Mouse (Mus musculus): ENCODE results near the gene Spata20. TPM values are rescaled to one million over a fixed set of nuclear protein-coding genes. Genes with fewer than 3 reads are reported as not detected.

Gene Spata20
- 0.05 and 0.19 TPM in 2 replicates for polyA plus RNA-seq (2015; fragmentation: Nextera tagmentation; extraction: Ambion mirVana)

DNA sequence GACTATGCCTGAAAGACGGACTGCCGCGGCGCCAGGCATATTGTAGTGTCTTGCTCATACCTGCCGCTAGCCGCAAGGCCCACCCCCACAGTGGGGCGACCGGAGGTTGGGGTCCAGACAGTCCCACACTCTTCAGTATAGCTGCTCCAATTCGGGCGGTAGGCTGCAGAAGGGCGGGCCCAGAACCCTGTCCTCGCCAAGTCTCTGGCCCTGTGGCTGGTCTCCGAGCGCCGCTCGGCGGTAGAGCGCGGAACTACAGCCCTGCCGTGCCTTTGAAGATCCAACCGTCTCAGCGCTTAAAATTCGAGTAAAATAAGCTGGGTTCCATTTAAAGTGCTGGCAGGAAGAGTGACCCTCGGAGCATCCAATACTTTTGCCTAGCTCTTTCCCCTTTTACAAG, at the start of gene Spata20:
Gene Spata20 (minus strand): TSS at position 179 of the 400 bp plus-strand sequence.
- Histone ChIP-seq H3K4me3 (replicated peaks) (peak within 1 kb of the TSS; percentile 19; the same call in 1 of the 2 replicates), H3K4me1 (peaks cover 26% of the 10 kb centered on the region), H3K9ac (no peak within 1 kb of the TSS), H3K27ac (no peak within 1 kb of the TSS), H3K4me2 (peak within 1 kb of the TSS; percentile 52), H3K27me3 (peaks cover 40% of the 10 kb centered on the region), H3K9me3 (replicated peaks) (no peaks in the 10 kb centered on the region), H3K36me3 (no peaks in the 10 kb centered on the region)
- 3% methylated on average over 24 of the region's 24 CpGs for WGBS
- ATAC-seq (replicated peaks; ENCODE audit: low FRiP score), result peak; percentile 70

DNA sequence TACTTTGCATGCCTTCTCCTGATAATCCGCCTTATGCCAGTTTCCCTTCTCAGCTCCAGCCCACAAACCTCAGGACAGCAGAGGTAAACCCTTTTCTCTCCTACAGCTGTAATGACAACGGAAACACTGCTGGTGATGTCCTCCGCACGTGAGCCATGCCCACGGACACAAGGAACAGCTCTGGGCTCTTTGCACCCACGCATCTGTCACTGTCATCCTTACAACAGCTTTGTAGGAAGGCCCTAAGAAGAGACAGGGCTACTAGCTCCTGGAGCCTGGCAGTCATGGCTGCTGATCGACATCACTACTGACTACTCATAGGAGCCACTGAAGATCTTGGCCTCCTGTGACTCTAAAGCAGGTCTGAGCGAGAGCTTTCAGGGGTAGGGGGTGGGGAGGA, 47.2 kb upstream of the Spata20 start:
- no peaks in the 10 kb centered on the region for H3K9me3 ChIP-seq (replicated peaks)
- H3K36me3 ChIP-seq, result no peaks in the 10 kb centered on the region
- H3K27ac ChIP-seq, result no peak overlapping the region
- H3K9ac ChIP-seq, result no peak overlapping the region
- no peak for ATAC-seq (replicated peaks; ENCODE audit: low FRiP score)
- peaks cover 11% of the 10 kb centered on the region for H3K4me1 ChIP-seq
- WGBS, result 72% methylated on average over 8 of the region's 8 CpGs
- no peak overlapping the region for H3K4me3 ChIP-seq (replicated peaks)
- no peak overlapping the region for H3K4me2 ChIP-seq
- H3K27me3 ChIP-seq, result no peaks in the 10 kb centered on the region

DNA sequence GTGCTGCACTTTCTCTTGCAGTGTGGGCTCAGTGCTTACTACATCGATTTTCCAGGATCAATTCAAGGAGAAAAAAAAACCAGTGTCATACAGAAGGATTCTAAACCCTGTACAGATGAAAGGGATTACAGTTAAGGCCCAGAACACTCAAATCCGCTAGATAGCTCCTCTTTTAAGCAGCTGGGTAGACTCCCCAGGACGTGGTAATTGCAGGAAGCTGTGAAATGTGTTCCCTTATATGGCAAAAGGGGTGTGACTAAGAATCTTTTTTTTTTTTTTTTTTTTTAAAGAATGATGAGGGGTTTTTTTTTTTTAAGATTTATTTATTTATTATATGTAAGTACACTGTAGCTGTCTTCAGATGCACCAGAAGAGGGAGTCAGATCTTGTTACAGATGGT, 42.9 kb upstream of the Spata20 start:
- H3K27me3 ChIP-seq, result no peaks in the 10 kb centered on the region
- H3K4me3 ChIP-seq (replicated peaks), result no peak overlapping the region

DNA sequence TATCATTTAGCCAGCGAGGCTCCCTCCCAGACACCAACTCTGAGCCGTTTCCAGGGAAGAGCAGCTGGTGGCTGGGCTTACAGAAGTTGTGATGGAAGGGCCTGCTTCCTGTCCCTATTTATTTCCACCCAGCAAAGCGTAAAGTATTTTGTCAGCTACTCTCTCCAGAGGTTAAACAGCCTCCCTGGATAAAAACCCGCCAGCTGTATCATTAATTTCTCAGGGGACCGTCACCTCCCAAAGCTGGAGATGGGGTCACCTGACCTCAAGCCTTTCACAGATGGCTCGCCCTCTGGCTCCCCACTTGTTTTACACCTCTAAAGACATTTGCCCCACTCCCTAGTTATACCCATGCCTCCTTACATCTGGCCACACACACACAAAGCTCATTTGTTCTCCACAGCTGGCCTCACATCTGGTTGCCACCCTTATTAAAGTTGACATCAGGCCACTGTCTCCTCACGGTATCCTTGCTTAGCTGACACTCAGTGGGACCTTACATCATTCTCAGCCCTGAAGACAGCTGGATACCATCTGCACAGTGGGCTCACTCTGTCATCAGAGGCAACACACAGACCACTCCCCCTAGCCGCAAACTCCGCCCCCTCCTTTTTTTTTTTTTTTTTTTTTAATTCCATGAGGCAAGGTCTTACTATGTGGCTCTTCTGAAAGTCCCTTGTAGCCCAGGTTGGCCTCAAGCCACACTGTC, 40.3 kb upstream of the Spata20 start:
- H3K27me3 ChIP-seq, result no peaks in the 10 kb centered on the region
- no peaks in the 10 kb centered on the region for H3K36me3 ChIP-seq
- 26% methylated on average over 9 of the region's 9 CpGs for WGBS
- H3K27ac ChIP-seq, result peak overlapping the region; percentile 57
- no peak overlapping the region for H3K4me2 ChIP-seq
- H3K4me1 ChIP-seq, result peaks cover 40% of the 10 kb centered on the region
- peak; percentile 72 for ATAC-seq (replicated peaks; ENCODE audit: low FRiP score)
- no peaks in the 10 kb centered on the region for H3K9me3 ChIP-seq (replicated peaks)
- H3K4me3 ChIP-seq (replicated peaks), result no peak overlapping the region
- H3K9ac ChIP-seq, result no peak overlapping the region

More for the DNA sequence above, 42.9 kb upstream of the Spata20 start:
- WGBS, result 60% methylated on average over 3 of the region's 3 CpGs
- no peak for ATAC-seq (replicated peaks; ENCODE audit: low FRiP score)
- Histone ChIP-seq H3K9ac (no peak overlapping the region), H3K4me2 (no peak overlapping the region), H3K4me1 (peaks cover 29% of the 10 kb centered on the region), H3K9me3 (replicated peaks) (no peaks in the 10 kb centered on the region), H3K36me3 (no peaks in the 10 kb centered on the region), H3K27ac (no peak overlapping the region)

DNA sequence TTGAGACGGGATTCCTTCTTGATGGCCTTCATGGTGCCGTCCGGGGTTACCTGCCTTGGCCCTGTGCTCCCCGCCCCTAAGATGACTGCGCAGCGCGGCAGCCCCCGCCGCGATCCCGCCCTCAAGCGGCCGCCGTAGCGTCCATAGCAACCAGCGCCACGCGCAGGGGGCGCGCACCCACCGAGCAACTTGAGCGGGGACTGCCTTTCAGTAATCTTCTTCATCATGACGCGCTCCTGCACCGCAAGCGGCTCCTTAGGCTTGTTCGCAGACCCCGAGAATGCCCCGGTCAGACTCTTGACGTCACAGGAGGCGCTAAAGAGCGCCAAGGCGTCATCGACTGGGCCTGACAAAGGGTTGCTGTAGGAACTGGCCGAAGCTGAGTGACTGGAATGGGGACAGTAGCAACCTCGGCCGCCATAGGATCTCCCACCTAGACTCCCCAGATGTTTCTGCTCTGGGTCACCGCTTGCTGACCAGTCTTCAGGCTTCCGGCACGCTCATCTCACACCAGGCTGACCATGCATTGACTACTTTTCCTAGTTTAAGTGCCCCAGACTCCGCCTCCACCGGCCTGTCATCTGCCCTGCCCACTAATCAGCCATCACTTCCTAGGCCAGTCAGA, 35.4 kb upstream of the Spata20 start, which contains the start of gene Mycbpap:
Gene Mycbpap (minus strand): TSS at position 524 of the 625 bp plus-strand sequence.
- Histone ChIP-seq H3K4me3 (replicated peaks) (peak within 1 kb of the TSS; percentile 53), H3K36me3 (no peaks in the 10 kb centered on the region), H3K9ac (peak within 1 kb of the TSS; percentile 47), H3K9me3 (replicated peaks) (no peaks in the 10 kb centered on the region), H3K4me1 (peaks cover 56% of the 10 kb centered on the region), H3K27ac (peak within 1 kb of the TSS; percentile 67), H3K4me2 (peak within 1 kb of the TSS; percentile 80), H3K27me3 (no peaks in the 10 kb centered on the region)
- peak; percentile 59 for ATAC-seq (replicated peaks; ENCODE audit: low FRiP score)
- 1% methylated on average over 42 of the region's 42 CpGs for WGBS

DNA sequence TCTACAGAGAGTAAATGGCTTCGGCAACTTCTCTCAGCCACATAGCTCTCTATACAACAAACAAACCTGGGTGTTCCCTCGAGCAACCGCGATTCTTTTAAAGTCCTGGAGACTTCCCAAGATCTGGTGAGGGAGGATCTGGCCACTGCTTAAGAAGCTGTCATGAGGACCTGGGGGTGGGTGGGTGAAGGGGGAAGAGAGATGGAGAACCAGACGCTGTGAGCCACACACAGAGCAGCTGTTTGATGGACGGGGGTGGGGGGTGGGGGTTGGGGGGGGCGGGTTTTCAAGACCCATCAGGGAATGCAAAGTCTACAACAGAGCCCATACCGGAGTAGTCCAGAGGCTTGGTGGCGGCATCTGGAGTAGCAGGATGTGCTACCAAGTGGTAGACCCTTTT, 27.5 kb upstream of the Spata20 start:
- H3K9me3 ChIP-seq (replicated peaks), result no peaks in the 10 kb centered on the region
- H3K4me3 ChIP-seq (replicated peaks), result no peak overlapping the region
- no peaks in the 10 kb centered on the region for H3K27me3 ChIP-seq
- H3K36me3 ChIP-seq, result no peaks in the 10 kb centered on the region
- no peak overlapping the region for H3K27ac ChIP-seq
- 45% methylated on average over 9 of the region's 9 CpGs for WGBS
- H3K4me2 ChIP-seq, result no peak overlapping the region
- H3K4me1 ChIP-seq, result peaks cover 38% of the 10 kb centered on the region
- no peak overlapping the region for H3K9ac ChIP-seq
- no peak for ATAC-seq (replicated peaks; ENCODE audit: low FRiP score)

DNA sequence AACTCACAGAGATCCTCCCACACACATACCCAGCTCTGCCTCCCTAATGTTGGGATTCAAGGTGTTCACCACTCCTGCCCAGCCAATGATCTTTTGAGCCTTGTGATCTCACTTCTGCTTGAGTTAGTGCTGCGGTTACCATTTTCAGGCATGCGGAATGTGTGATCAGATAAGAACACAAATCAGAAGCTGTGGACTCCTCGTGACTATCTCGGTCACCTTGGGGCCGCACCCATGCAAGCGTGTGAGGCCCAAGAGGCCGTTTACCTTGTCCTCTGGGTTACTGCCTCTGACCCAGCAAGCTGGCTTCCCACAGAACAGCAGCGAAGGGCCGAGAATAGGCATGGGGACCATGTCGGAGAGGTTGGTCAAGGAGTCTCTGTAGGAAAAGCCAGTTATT, 23.0 kb upstream of the Spata20 start:
- H3K4me2 ChIP-seq, result no peak overlapping the region
- ATAC-seq (replicated peaks; ENCODE audit: low FRiP score), result no peak
- H3K9ac ChIP-seq, result no peak overlapping the region
- no peaks in the 10 kb centered on the region for H3K9me3 ChIP-seq (replicated peaks)
- peaks cover 32% of the 10 kb centered on the region for H3K4me1 ChIP-seq
- H3K27ac ChIP-seq, result peak overlapping the region; percentile 66
- peaks cover 7% of the 10 kb centered on the region; the same call in 1 of the 2 replicates for H3K27me3 ChIP-seq
- no peak overlapping the region for H3K4me3 ChIP-seq (replicated peaks)
- no peaks in the 10 kb centered on the region for H3K36me3 ChIP-seq
- WGBS, result 74% methylated on average over 10 of the region's 10 CpGs

DNA sequence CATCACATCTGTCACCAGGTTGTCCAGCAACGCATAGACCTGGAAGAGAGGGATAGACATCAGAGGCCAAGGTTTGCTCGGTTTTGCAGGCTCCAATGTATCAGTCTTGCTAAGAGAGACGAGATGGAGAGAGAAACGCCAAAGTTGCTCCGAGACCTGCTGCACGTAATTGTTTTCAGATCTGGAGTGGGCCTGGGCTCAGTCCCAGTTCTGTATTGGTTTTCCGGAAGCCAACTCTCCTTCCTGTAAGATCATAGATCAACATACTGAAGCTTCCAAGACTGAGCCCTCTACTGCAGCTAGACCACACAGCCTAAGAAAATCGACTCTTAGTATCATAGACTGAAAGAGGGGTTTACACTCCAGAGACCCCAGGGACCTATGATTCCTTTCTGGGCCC, 15.5 kb upstream of the Spata20 start:
- H3K4me1 ChIP-seq, result peaks cover 44% of the 10 kb centered on the region
- H3K27me3 ChIP-seq, result no peaks in the 10 kb centered on the region
- WGBS, result 91% methylated on average over 8 of the region's 8 CpGs
- H3K9ac ChIP-seq, result no peak overlapping the region
- H3K4me2 ChIP-seq, result no peak overlapping the region
- H3K4me3 ChIP-seq (replicated peaks), result no peak overlapping the region
- ATAC-seq (replicated peaks; ENCODE audit: low FRiP score), result no peak
- no peaks in the 10 kb centered on the region for H3K9me3 ChIP-seq (replicated peaks)
- H3K27ac ChIP-seq, result no peak overlapping the region
- no peaks in the 10 kb centered on the region for H3K36me3 ChIP-seq

DNA sequence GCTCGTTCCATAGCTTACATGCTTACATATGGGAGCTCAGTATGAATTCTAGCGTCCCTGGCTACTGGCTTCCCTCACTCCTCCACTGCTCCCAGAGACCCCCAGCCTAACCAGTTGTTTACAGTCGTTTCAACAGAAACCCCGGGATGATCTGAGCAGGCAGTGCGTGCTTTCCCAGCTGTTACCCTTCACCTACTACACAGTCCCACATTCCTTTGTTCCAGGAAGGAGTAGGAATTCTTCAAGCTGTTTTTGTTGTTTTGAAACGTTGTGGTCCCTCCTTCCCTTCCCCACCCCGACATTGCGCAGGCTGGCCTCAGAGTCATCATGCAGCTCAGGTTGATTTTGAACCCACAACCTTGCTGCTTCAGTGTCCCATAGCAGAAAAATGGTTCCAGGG, 14.4 kb upstream of the Spata20 start:
- Histone ChIP-seq H3K4me2 (peak overlapping the region; percentile 74), H3K9ac (peak overlapping the region; percentile 52; the same call in 1 of the 2 replicates), H3K4me3 (replicated peaks) (peak overlapping the region; percentile 51), H3K27ac (peak overlapping the region; percentile 94), H3K36me3 (0 out of 2 replicates have a peak, but pooled peaks cover 7% of the 10 kb centered on the region), H3K9me3 (replicated peaks) (no peaks in the 10 kb centered on the region), H3K4me1 (peaks cover 54% of the 10 kb centered on the region), H3K27me3 (no peaks in the 10 kb centered on the region)
- 19% methylated on average over 8 of the region's 8 CpGs for WGBS
- ATAC-seq (replicated peaks; ENCODE audit: low FRiP score), result no peak; the same call in 1 of the 2 replicates

DNA sequence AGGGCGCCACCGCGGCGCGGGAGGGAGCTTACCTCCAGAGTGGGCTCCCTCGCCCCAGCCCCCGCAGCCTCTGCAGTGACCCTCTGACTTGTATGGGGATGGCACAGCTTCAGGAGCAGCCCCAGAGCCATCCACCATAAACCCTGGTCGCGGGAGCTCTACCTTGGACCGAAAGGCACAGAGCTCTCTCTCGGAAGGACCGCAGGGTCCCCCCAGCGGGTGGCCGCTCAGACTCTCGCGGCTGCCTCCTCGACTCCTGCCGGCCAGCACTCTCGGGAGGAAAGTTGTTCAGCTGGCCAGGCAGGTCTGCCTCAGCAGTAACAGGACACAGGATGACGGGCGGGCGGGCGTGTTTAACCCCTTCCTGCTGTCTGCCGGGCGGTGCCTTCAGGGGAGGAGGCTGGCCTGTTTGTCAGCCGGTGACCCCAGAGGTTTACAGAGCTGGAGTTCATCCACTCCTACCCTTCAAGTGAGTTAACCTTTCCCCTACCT, 13.7 kb upstream of the Spata20 start, which contains the start of gene Epn3:
Gene Epn3 (minus strand): TSS at position 314 of the 492 bp plus-strand sequence.
- H3K9ac ChIP-seq, result peak within 1 kb of the TSS; percentile 52
- WGBS, result under 1% methylated on average over 25 of the region's 26 CpGs
- H3K4me3 ChIP-seq (replicated peaks), result peak within 1 kb of the TSS; percentile 51
- H3K36me3 ChIP-seq, result peaks cover 10% of the 10 kb centered on the region; the same call in 1 of the 2 replicates
- peak; percentile 59 for ATAC-seq (replicated peaks; ENCODE audit: low FRiP score)
- no peaks in the 10 kb centered on the region for H3K9me3 ChIP-seq (replicated peaks)
- H3K4me2 ChIP-seq, result peak within 1 kb of the TSS; percentile 74
- peak within 1 kb of the TSS; percentile 94 for H3K27ac ChIP-seq
- H3K27me3 ChIP-seq, result no peaks in the 10 kb centered on the region
- H3K4me1 ChIP-seq, result peaks cover 60% of the 10 kb centered on the region

DNA sequence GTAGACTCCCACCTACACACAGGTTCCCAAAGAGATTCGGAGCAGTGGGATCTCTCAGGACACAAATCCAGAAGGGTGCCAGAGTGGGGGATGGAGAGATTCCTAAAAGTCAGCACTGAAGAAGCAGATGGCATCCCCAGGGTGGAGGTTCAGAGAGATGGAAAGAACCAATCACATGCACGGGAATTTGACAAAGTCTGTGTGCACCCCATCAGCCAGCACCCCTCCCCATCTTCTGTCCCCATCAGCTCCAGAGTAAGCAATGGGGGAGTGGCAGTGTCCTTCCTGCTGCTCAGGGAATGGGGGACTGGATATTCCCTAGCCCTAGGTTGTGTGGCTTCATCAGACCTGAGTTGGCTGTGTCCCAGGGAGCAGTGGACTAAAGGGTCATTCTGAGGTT, 13.1 kb upstream of the Spata20 start:
- H3K9ac ChIP-seq, result peak overlapping the region; percentile 52
- H3K27ac ChIP-seq, result peak overlapping the region; percentile 94
- H3K27me3 ChIP-seq, result peaks cover under 1% of the 10 kb centered on the region; the same call in 1 of the 2 replicates
- peak; percentile 28; the same call in 1 of the 2 replicates for ATAC-seq (replicated peaks; ENCODE audit: low FRiP score)
- peaks cover 11% of the 10 kb centered on the region for H3K36me3 ChIP-seq
- peak overlapping the region; percentile 51 for H3K4me3 ChIP-seq (replicated peaks)
- H3K4me1 ChIP-seq, result peaks cover 60% of the 10 kb centered on the region
- no peaks in the 10 kb centered on the region for H3K9me3 ChIP-seq (replicated peaks)
- H3K4me2 ChIP-seq, result peak overlapping the region; percentile 74
- WGBS, result 2% methylated on average over 2 of the region's 2 CpGs
